Mouse (Mus musculus) lung, postnatal 36 days (tissue): ENCODE data around the gene Heg1.

Experiments used
- DNase-seq: peaks from one replicate; pipeline ENCODE4 v3.0.0; 2022; ENCODE audit warnings: mixed read lengths

Heg1 gene

GRCm38 (mm10) chr16:33677313-33677690 is 6.9 kb upstream of the Heg1 start:
- no peak for DNase-seq

DNA sequence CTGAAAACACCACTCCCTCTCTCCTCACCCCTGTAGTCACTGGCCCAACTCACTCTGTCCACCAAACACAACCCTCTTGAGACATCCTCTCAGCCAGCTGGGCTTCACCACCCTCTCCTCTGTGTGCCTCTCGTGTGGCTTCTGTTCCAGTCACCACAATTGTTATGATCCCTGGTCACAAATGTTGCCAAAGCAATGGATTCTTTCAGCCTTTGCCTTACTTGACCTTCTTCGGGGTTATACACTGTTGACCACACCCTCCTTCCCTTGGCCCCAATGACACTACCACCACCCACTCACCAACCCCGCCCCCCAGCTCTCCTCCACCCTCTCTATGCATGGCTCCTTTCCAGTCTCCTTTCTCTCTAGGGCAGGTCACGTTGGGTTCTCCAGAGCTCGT is 6.3 kb upstream of the Heg1 start:
- peak; percentile 90 for DNase-seq

DNA sequence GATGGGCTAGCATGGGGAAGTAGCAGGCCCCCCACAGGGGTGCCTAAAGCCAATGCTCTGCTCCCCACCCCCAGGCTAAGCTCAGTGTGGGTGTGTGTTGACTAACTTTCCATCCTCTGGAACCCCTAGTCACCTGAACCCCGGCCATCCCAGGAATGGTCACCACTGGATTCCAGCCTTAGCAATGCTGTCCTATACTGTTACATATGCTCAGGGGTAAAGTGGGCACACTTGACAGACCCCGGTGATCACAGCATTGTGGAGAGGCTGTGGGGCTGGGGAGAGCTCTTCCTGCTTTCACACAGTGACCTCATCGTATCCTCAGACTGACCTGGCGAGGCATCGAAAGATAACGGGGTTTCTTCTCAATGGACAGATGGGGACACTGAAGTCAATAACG is 3.9 kb upstream of the Heg1 start:
- DNase-seq: no peak

GRCm38 (mm10) chr16:33680816-33681215 is 3.4 kb upstream of the Heg1 start:
- DNase-seq: peak; percentile 80

DNA sequence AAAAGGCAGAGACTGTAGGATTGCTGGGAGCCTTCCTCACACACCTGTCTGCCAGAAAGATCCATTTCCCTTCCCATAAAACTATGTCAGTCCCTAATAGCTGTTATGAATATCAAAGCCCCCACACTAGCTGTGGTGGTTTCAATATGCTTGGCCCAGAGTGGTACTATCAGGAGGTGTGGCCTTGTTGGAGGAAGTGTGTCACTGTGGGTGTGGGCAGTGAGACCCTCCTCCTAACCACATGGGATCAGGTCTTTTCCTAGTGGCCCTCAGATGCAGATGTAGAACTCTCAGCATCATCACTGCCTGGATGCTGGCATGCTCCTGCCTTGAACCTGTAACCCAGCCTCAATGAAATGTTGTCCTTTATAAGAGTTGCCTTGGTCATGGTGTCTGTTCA is 2.5 kb upstream of the Heg1 start:
- DNase-seq: no peak

DNA sequence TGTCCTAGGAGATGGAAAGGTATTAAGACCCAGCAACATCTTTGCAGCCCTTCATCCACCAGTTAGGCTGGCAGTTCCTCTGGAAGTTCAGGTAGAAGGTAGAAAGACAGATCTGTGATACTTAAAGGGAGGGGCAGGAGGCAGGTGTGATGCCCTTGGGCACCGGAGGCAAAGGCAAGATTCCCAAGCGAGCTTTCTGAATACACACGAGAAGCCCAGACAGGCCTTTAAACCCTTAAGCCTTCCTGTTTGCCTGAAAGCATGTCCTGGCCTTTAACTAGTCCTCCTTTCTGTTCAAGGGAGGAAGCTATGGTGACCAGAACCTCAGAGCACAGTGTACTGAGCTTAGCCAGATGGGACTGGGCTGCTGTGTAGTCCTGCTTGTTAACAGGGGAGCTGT is 1.5 kb upstream of the Heg1 start:
- no peak for DNase-seq

DNA sequence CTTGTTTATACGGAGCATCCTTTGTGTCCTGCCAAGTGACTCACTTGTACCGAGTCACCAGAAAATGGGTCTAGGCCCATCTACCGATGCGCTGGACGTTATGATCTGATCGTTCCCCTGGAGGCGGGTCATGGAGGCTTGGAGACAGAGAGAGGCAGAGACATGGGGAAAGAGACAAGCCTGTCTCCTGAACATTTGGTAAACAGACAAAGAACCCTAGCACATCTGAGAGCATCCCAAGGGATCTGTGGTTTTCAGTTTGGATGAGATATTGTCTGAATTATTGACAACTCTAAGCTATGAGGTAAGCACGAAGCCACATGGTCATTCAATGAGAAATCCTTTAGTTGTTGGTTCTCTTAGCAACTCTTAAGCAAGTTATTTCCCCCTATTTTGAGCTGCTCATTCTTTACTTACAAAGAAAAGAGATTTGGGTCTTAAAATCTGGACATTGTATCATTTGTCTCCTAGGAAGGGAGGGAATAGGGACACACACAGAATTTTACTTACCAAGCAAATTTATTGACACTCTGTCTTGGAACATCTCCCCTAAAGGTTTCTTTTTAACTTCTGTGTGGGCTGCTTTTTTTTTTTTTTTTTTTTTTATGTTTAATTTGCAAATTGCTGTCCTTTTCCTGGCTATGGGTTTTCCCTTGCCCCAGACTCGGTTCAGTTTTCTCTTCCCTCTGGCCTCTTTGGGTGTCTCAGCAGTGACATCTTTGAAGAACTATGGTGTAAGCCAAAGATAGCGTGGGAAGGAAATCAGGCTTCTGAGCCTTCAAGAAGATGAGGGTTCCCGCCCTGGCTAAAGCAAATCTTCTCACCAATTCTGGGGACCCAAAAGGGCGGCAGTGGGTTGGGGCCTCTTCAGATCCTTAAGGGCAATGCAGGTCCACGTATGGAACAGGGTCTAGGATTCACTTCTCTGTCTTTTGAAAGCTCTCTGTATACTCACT is 686 bp upstream of the Heg1 start:
- no peak for DNase-seq

- DNase-seq: no peak
Measured at GRCm38 (mm10) chr16:33684703-33685701, 832 bp downstream of the Heg1 start.

DNA sequence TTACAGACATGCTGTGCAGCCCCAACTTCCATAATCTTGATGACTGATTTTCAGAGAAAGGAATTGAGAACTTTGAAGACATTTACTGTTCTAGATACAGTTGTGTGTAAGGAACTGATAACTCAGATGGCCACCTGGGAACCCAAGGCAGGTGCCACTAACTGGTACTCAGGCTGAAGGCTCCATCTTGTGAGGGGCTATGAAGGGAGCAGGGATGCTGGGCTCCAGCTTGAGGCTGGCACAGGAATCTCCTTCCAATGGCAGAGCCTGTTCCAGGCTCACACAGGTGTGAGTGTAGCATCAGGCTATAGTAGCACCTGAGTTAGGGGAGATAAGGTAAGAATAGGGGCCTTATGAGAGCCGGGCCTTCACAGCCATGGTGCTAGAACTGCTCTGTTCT is 1.9 kb downstream of the Heg1 start:
- DNase-seq: no peak

DNA sequence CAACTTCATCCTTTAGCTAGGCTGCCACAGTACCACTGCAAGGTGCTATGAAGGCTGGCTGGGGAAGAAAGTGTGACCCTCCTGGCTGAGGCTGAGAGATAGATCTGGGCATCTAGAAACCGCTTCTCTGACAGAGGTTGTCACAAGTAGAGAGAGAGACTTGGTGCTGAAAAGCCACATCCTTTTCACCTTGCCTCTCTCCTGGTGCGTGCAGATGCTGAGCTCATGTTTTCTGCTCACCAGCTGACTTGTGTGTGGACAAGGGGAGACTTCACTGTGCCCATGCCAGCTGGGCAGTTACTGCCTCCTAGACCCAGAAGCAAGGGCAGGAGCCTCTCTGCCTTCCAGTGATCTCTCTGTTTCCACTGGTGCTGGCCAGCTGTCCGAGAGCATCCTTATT is 3.6 kb downstream of the Heg1 start:
- no peak for DNase-seq

GRCm38 (mm10) chr16:33690975-33691747 is 7.0 kb downstream of the Heg1 start:
- peak; percentile 66 for DNase-seq

GRCm38 (mm10) chr16:33693553-33693952 is 9.4 kb downstream of the Heg1 start:
- DNase-seq: no peak

DNA sequence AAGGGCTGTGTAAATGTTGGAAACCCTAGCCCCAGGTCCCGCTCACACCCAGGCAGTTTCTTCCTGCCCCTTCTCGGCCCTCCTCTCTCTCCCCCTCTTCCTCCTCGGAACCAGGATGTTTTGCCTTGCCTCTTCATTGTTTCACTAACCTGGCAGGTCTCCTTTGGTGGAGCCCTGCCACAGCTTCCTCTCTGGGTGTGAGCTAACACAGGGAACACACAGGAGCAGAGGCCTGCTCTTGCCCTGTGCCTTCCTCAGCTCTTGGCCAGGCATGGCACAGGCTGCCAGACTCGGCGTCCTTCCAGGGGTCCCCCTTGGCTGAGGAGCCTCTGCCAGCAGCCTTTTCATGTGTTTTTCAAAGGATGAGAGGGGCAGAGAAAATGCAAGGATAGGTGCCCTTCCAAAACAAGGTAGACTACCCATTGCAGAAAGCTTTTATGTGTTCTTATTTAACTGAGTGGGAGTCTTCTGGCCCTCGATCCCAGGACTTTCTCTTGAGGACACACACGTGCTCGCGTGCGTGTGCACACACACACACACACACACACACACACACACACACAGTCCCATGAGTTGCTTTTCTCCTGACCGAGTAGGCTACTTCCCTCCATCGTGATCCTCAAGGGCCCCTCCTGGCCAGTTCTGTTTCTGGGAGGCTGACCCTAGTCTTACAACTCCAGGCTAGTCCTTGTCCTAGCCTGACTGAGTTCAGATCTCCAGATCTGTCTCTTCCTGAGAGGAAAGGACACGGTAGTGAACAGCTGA is 12.8 kb downstream of the Heg1 start:
- DNase-seq: peak; percentile 84

GRCm38 (mm10) chr16:33697576-33698276 is 13.6 kb downstream of the Heg1 start:
- no peak for DNase-seq

- DNase-seq: peak; percentile 63
Measured at GRCm38 (mm10) chr16:33698277-33698790, 14.2 kb downstream of the Heg1 start.

DNA sequence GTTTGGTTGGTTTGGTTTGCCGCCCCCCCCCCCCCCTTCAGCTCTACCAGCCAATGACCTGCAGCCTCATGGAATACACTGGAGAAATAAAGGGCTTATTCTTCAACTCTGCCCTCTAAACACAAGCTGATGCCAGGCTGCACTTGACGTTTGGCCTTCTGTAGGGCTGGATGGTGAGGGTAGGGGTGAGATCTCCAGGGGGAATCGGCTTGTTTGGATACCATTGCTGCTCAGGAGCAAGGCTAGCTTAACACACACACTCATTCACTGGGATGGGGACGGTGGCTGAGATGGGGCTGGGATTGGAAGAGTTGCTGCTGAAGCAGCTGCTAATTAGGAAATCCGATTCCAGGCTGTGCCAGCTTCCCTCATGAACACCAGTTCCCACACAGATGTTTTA is 16.4 kb downstream of the Heg1 start:
- DNase-seq: no peak

GRCm38 (mm10) chr16:33701872-33702271 is 17.7 kb downstream of the Heg1 start:
- no peak for DNase-seq

GRCm38 (mm10) chr16:33704289-33704688 is 20.1 kb downstream of the Heg1 start:
- no peak for DNase-seq

GRCm38 (mm10) chr16:33705258-33705657 is 21.1 kb downstream of the Heg1 start:
- DNase-seq: peak; percentile 26

- no peak for DNase-seq
Measured at GRCm38 (mm10) chr16:33706111-33706890, 22.1 kb downstream of the Heg1 start.
